Comparison of ENCODE assay signal across 13 mouse cellular contexts in genomic region chr12:59260362-59260761, GRCm38 (mm10). TPM values are rescaled to one million over a fixed set of nuclear protein-coding genes. Genes with fewer than 3 reads are reported as not detected.
DNase-seq lines count a peak whose midpoint lies in the region; ATAC-seq and TF ChIP-seq lines count a peak whose summit lies in the region.
"Had no signal": no experiment of that assay in that cellular context is flagged by ENCODE, and none has a peak within 500 bp of the region (broad histone marks: within the 10 kb centered on the region; RNA-seq: fewer than 3 reads in every experiment).

No protein-coding gene starts in this region.

- peak; percentile 47 for DNase-seq in left cerebral cortex, adult 11 months (ENCODE audit: low spot score)
- DNase-seq in left cerebral cortex, postnatal 4 days = no peak
- peak; percentile 75 for DNase-seq in forebrain, postnatal 0 days
- DNase-seq in layer of hippocampus, adult 9-10 months (ENCODE audit: low spot score) = peak; percentile 38
- DNase-seq in midbrain, postnatal 0 days (ENCODE audit: low spot score) = peak; percentile 72
- no peak for DNase-seq in spleen, adult 18-20 months
- DNase-seq: gastrocnemius, postnatal 25 days; heart, postnatal 36 days; kidney, postnatal 4 days; lung, adult 18-20 months had no signal

- H3K9me3 ChIP-seq in forebrain, postnatal 0 days (ENCODE audit: low read length) = no peaks in the 10 kb centered on the region
- H3K9me3 ChIP-seq in midbrain, postnatal 0 days (ENCODE audit: low read length) = no peaks in the 10 kb centered on the region
- H3K9me3 ChIP-seq: embryonic facial prominence, embryonic 13.5 days had no signal

- no peak for TF ChIP-seq CTCF in forebrain, postnatal 0 days (IDR thresholded peaks at IDR 0.05; ENCODE audit: low read depth)
- TF ChIP-seq CTCF in midbrain, postnatal 0 days (IDR thresholded peaks at IDR 0.05) = no peak

- ATAC-seq in forebrain, postnatal 0 days = peak; percentile 92
- peak; percentile 73; the same call in 1 of the 2 replicates for ATAC-seq in midbrain, postnatal 0 days (ENCODE audit: low FRiP score)
- no peak for ATAC-seq in megakaryocyte progenitor cell, adult 5-6 weeks (replicated peaks; ENCODE audit: poor library complexity)
- ATAC-seq in CD4-positive, CD25-positive, alpha-beta regulatory T cell, adult 4 months = no peak

- H3K9ac ChIP-seq in forebrain, postnatal 0 days = no peak overlapping the region; the same call in 1 of the 2 replicates
- no peak overlapping the region for H3K9ac ChIP-seq in midbrain, postnatal 0 days (replicated peaks; ENCODE audit: low read length, poor library complexity, severe bottlenecking)
- H3K9ac ChIP-seq: embryonic facial prominence, embryonic 13.5 days had no signal

- peaks cover 9% of the 10 kb centered on the region for H3K4me1 ChIP-seq in forebrain, postnatal 0 days (ENCODE audit: insufficient read depth)
- 0 out of 2 replicates have a peak, but pooled peaks cover 4% of the 10 kb centered on the region for H3K4me1 ChIP-seq in midbrain, postnatal 0 days (ENCODE audit: insufficient read depth, low read length)

- intact Hi-C loops in left cerebral cortex, postnatal 4 days (cut with DNase I) = no loop called here

- H3K4me3 ChIP-seq in forebrain, postnatal 0 days (ENCODE audit: low read depth, low read length) = no peak overlapping the region
- no peak overlapping the region for H3K4me3 ChIP-seq in midbrain, postnatal 0 days (ENCODE audit: low read depth, low read length)
- H3K4me3 ChIP-seq: embryonic facial prominence, embryonic 13.5 days had no signal

- H3K36me3 ChIP-seq in forebrain, postnatal 0 days (ENCODE audit: insufficient read depth) = no peaks in the 10 kb centered on the region
- no peaks in the 10 kb centered on the region for H3K36me3 ChIP-seq in midbrain, postnatal 0 days (ENCODE audit: insufficient read depth, low read length)
- H3K36me3 ChIP-seq: embryonic facial prominence, embryonic 13.5 days had no signal

- H3K27me3 ChIP-seq in forebrain, postnatal 0 days (ENCODE audit: insufficient read depth, low read length) = no peaks in the 10 kb centered on the region
- H3K27me3 ChIP-seq in midbrain, postnatal 0 days (ENCODE audit: insufficient read depth, low read length) = no peaks in the 10 kb centered on the region
- H3K27me3 ChIP-seq: embryonic facial prominence, embryonic 13.5 days had no signal

- H3K4me2 ChIP-seq in forebrain, postnatal 0 days (ENCODE audit: low read depth) = no peak overlapping the region
- no peak overlapping the region for H3K4me2 ChIP-seq in midbrain, postnatal 0 days (ENCODE audit: low read depth, low read length, poor library complexity, severe bottlenecking)
- H3K4me2 ChIP-seq: embryonic facial prominence, embryonic 13.5 days had no signal

- H3K27ac ChIP-seq in forebrain, postnatal 0 days (ENCODE audit: low read depth, low read length) = peak overlapping the region; percentile 65
- peak overlapping the region; percentile 58; the same call in 1 of the 2 replicates for H3K27ac ChIP-seq in midbrain, postnatal 0 days (ENCODE audit: low read depth, low read length)
- H3K27ac ChIP-seq: embryonic facial prominence, embryonic 13.5 days had no signal

RNA-seq across cellular contexts. Expression of gene Fbxo33, which starts 40.8 kb away (rescaled TPM):
- total RNA-seq in left cerebral cortex, postnatal 4 days (2021) = 10 to 100 TPM; 18.9 to 20.3 TPM
- total RNA-seq in forebrain, postnatal 0 days (2014; rRNA removed) = 18.5 and 21.1 TPM in 2 replicates
- polyA plus RNA-seq in forebrain, postnatal 0 days (2015; fragmentation: Nextera tagmentation; extraction: Ambion mirVana) = 7.4 and 8.2 TPM in 2 replicates
- 13.9 and 16.7 TPM in 2 replicates for total RNA-seq in midbrain, postnatal 0 days (2014; rRNA removed)
- 5.9 and 9.6 TPM in 2 replicates for polyA plus RNA-seq in midbrain, postnatal 0 days (2015; fragmentation: Nextera tagmentation; extraction: Ambion mirVana)
- 40.7 and 63.0 TPM in 2 replicates for total RNA-seq in megakaryocyte progenitor cell, adult 5-6 weeks (2015)
- total RNA-seq in megakaryocyte progenitor cell, adult 5-6 weeks (2017) = 33.6 and 36.0 TPM in 2 replicates
- 10 to 100 TPM; 13.9 to 19.5 TPM for polyA plus RNA-seq in CD4-positive, CD25-positive, alpha-beta regulatory T cell, adult 4 months (2017; shearing (Covaris generic))

Comparison
In these comparisons a context has a peak if more than half of its experiments do, and no peak if none do; other contexts are left out.
1. DNase-seq: peak in left cerebral cortex, adult 11 months (single experiment), forebrain, postnatal 0 days (single experiment), layer of hippocampus, adult 9-10 months (single experiment) and midbrain, postnatal 0 days (single experiment); none in left cerebral cortex, postnatal 4 days (single experiment) and spleen, adult 18-20 months (0 of 2).
2. ATAC-seq: peak in forebrain, postnatal 0 days (single experiment) and midbrain, postnatal 0 days (single experiment); none in megakaryocyte progenitor cell, adult 5-6 weeks (single experiment) and CD4-positive, CD25-positive, alpha-beta regulatory T cell, adult 4 months (single experiment).